Mouse (Mus musculus) MEL (cell line): Measurements from ENCODE around the gene Car15. TPM values are rescaled to one million over a fixed set of nuclear protein-coding genes. Genes with fewer than 3 reads are reported as not detected.

Experiments
- DNase-seq: peaks from one replicate; pipeline ENCODE4 v3.0.0; 2011; ENCODE audit warnings: low read depth, low spot score
- H3K27ac ChIP-seq: 2 replicates; pipeline ENCODE4 v1.5.1; 2012; ENCODE audit warnings: low read depth, mild to moderate bottlenecking, control low read depth, low read length, moderate library complexity; ENCODE audit not compliant: control insufficient read depth
- H3K27me3 ChIP-seq, 2 experiments: fragments of 150-350 bp in 1 of 2; sonication (generic) in 1 of 2; 2 replicates each; pipeline ENCODE4 v1.6.1; 2012; ENCODE audit warnings: low read length in 2 of 2, mild to moderate bottlenecking in 2 of 2, improper control_type of control experiment in 1 of 2, moderate library complexity in 1 of 2; ENCODE audit not compliant: insufficient read depth in 2 of 2, control insufficient read depth in 1 of 2
- H3K36me3 ChIP-seq, 2 experiments: 2 replicates each; pipeline ENCODE4 v1.6.1; 2012 to 2014; ENCODE audit warnings: low read length in 2 of 2, improper control_type of control experiment in 1 of 2, inconsistent platforms in 1 of 2, mild to moderate bottlenecking in 1 of 2; ENCODE audit not compliant: insufficient read depth in 2 of 2, control insufficient read depth in 1 of 2
- H3K4me1 ChIP-seq, 2 experiments: fragments of 150-350 bp in 1 of 2; sonication (generic) in 1 of 2; 2 replicates each; pipeline ENCODE4 v1.6.1; 2012; ENCODE audit warnings: low read length in 2 of 2, improper control_type of control experiment in 1 of 2, mild to moderate bottlenecking in 1 of 2; ENCODE audit not compliant: insufficient read depth in 2 of 2, control insufficient read depth in 1 of 2
- H3K4me3 ChIP-seq, 2 experiments: fragments of 150-350 bp in 1 of 2; sonication (generic) in 1 of 2; 2 replicates each; pipeline ENCODE4 v1.5.1; 2012; ENCODE audit warnings: low read depth in 2 of 2, low read length in 2 of 2, mild to moderate bottlenecking in 2 of 2, moderate library complexity in 2 of 2, control low read depth in 1 of 2, improper control_type of control experiment in 1 of 2; ENCODE audit not compliant: control insufficient read depth in 1 of 2, insufficient read depth in 1 of 2
- H3K79me2 ChIP-seq: 2 replicates; pipeline ENCODE4 v1.6.1; 2012; ENCODE audit warnings: mild to moderate bottlenecking, low read length, moderate library complexity; ENCODE audit not compliant: control insufficient read depth, poor library complexity, insufficient read depth
- H3K9ac ChIP-seq: 2 replicates; pipeline ENCODE4 v1.6.1; 2012; ENCODE audit warnings: low read depth, mild to moderate bottlenecking, control low read depth, low read length, moderate library complexity; ENCODE audit not compliant: control insufficient read depth, poor library complexity, severe bottlenecking
- H3K9me3 ChIP-seq: fragments of 150-350 bp; sonication (generic); replicated peaks from 2 replicates; pipeline ENCODE4 v1.6.1; 2012; ENCODE audit warnings: mild to moderate bottlenecking, low read length, improper control_type of control experiment, moderate library complexity; ENCODE audit not compliant: insufficient read depth
- E2F4 ChIP-seq: IDR thresholded peaks from 2 replicates; pipeline ENCODE4 v1.6.1; 2011; ENCODE audit warnings: low read depth, low read length, improper control_type of control experiment, borderline replicate concordance
- EP300 ChIP-seq, 2 experiments: IDR thresholded peaks; 2 replicates each; pipeline ENCODE4 v1.6.1; 2011; ENCODE audit warnings: improper control_type of control experiment in 2 of 2, low read length in 2 of 2, low read depth in 1 of 2, mild to moderate bottlenecking in 1 of 2
- JUND ChIP-seq: IDR thresholded peaks from 2 replicates; pipeline ENCODE4 v1.6.1; 2011; ENCODE audit warnings: low read depth, mild to moderate bottlenecking, improper control_type of control experiment, low read length
- MAFK ChIP-seq: IDR thresholded peaks from 2 replicates; pipeline ENCODE4 v1.6.1; 2011; ENCODE audit warnings: low read depth, mild to moderate bottlenecking, low read length, improper control_type of control experiment, borderline replicate concordance
- MAZ ChIP-seq: IDR thresholded peaks from 2 replicates; pipeline ENCODE4 v1.6.1; 2012; ENCODE audit warnings: low read depth, mild to moderate bottlenecking, inconsistent platforms, low read length, improper control_type of control experiment
- MXI1 ChIP-seq: IDR thresholded peaks from 2 replicates; pipeline ENCODE4 v1.6.1; 2011; ENCODE audit warnings: mild to moderate bottlenecking, low read depth, low read length, improper control_type of control experiment
- MYB ChIP-seq: IDR thresholded peaks from 2 replicates; pipeline ENCODE4 v1.6.1; 2011; ENCODE audit warnings: mild to moderate bottlenecking, low read depth, low read length, improper control_type of control experiment
- MYC ChIP-seq: IDR thresholded peaks from 2 replicates; pipeline ENCODE4 v1.6.1; 2011; ENCODE audit warnings: low read depth, mild to moderate bottlenecking, low read length, improper control_type of control experiment, moderate library complexity
- NELFE ChIP-seq: IDR thresholded peaks from 2 replicates; pipeline ENCODE4 v1.6.1; 2011; ENCODE audit warnings: low read depth, low read length, improper control_type of control experiment
- NRF1 ChIP-seq: IDR thresholded peaks from 2 replicates; pipeline ENCODE4 v1.6.1; 2014; ENCODE audit warnings: low read depth, mild to moderate bottlenecking, inconsistent platforms, low read length, improper control_type of control experiment, moderate library complexity; ENCODE audit not compliant: poor library complexity, insufficient read depth, severe bottlenecking
- POLR2AphosphoS5 ChIP-seq: IDR thresholded peaks from 2 replicates; pipeline ENCODE4 v1.6.1; 2012; ENCODE audit warnings: low read depth, borderline replicate concordance, mild to moderate bottlenecking, inconsistent platforms, low read length, moderate library complexity, mixed read lengths
- RAD21 ChIP-seq: IDR thresholded peaks from 2 replicates; pipeline ENCODE4 v1.6.1; 2011; ENCODE audit warnings: mild to moderate bottlenecking, low read depth, low read length, improper control_type of control experiment
- TAL1 ChIP-seq: IDR thresholded peaks from 2 replicates; pipeline ENCODE4 v1.6.1; 2012; ENCODE audit warnings: mild to moderate bottlenecking, inconsistent platforms, low read length, moderate library complexity, mixed read lengths
- TCF12 ChIP-seq: IDR thresholded peaks from 2 replicates; pipeline ENCODE4 v1.6.1; 2014; ENCODE audit warnings: low read depth, mild to moderate bottlenecking, inconsistent platforms, low read length, improper control_type of control experiment, moderate library complexity
- ZC3H11A ChIP-seq: IDR thresholded peaks from 2 replicates; pipeline ENCODE4 v1.6.1; 2012; ENCODE audit warnings: low read depth, mild to moderate bottlenecking, inconsistent platforms, low read length, improper control_type of control experiment
- ZKSCAN1 ChIP-seq: IDR thresholded peaks from 2 replicates; pipeline ENCODE4 v1.6.1; 2012; ENCODE audit warnings: low read depth, mild to moderate bottlenecking, inconsistent platforms, low read length, improper control_type of control experiment, moderate library complexity
- polyA plus RNA-seq, 2 experiments: library from polyadenylated mRNA; stranded (reverse) in 1 of 2; unstranded in 1 of 2; fragments of >175 nt in 1 of 2; fragments of >200 nt in 1 of 2; gene quantifications; 2 replicates each; pipeline versions ENCODE4 v1.2.1 to v1.2.4; 2012; ENCODE audit warnings: low replicate concordance in 2 of 2, low read depth in 1 of 2; ENCODE audit not compliant: insufficient read length in 2 of 2, insufficient read depth in 1 of 2, missing spikeins in 1 of 2
- total RNA-seq: library from RNA; depleted of rRNA; stranded (reverse); fragments of 300-350 nt; gene quantifications from 2 replicates; pipeline ENCODE4 v1.2.3, GENCODE M21; 2012

Car15 gene
- total and polyA plus RNA-seq, 3 experiments, result 2.0 to 3.6 TPM; not detected in 1

DNA sequence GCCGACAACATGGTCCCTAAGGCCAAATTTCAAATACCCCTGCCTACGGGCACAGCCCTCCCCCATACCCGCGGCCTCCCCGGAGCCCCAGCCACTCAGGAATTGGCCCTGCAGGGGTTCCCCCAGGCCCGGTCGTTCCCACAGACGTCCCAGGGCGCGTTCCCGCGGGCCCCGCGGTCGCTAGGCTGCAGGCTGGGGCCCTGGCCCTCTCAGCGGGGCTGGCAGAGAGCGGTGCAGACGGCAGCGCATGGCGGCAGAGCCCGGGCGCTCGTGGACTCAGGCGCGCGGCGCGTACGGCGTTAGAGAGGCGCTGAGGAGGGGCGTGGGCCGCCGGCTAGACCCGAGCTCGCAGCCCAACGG is 4.9 kb downstream of the Car15 start:
- no peaks in the 10 kb centered on the region for H3K9me3 ChIP-seq
- H3K4me1 ChIP-seq, result peaks cover 6 to 17% of the 10 kb centered on the region in 2 experiments
- no peak for DNase-seq
- H3K36me3 ChIP-seq, result peaks cover 0 to 11% of the 10 kb centered on the region in 2 experiments; a peak in 2 of 4 replicates
- no peaks in the 10 kb centered on the region for H3K27me3 ChIP-seq
- no peak overlapping the region for H3K27ac ChIP-seq
- TF ChIP-seq NELFE (no peak), TCF12 (no peak), POLR2AphosphoS5 (no peak), NRF1 (no peak), E2F4 (no peak), TAL1 (no peak), EP300 (IDR thresholded peaks at IDR 0.05; ENCODE audit: low read depth in 1 of 2, low read length in 2 of 2) (no peak), MYC (no peak), MXI1 (no peak), RAD21 (no peak), MYB (no peak)
- H3K79me2 ChIP-seq, result no peaks in the 10 kb centered on the region
- H3K9ac ChIP-seq, result no peak overlapping the region
- H3K4me3 ChIP-seq, result no peak overlapping the region

DNA sequence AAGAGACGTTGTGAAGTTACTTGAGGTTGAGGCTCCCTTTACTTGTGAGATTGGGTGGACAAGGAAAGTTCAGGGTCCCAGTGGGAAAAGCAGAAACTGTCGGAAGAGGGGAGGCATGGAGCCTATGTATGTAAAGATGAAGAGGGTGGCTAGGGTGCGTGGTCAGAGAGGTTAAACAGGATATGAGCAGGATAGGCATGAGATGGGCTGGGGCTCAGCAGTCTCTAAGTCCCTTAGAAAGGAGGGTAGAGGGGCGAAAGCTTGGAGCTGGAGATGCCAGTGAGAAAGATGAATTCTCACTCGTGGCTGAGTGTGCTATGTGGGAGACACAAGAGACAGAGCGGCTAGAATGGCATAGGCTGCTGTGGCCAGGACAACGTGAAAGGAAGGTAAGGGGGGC is 5.3 kb downstream of the Car15 start, which contains the start of gene B830017H08Rik:
Gene B830017H08Rik (plus strand): TSS at position 301 of the 400 bp plus-strand sequence.
- no peaks in the 10 kb centered on the region for H3K9me3 ChIP-seq
- no peak for DNase-seq
- no peaks in the 10 kb centered on the region for H3K79me2 ChIP-seq
- peaks cover 0 to 11% of the 10 kb centered on the region in 2 experiments; a peak in 2 of 4 replicates for H3K36me3 ChIP-seq
- no peak within 1 kb of the TSS for H3K27ac ChIP-seq
- no peak within 1 kb of the TSS for H3K4me3 ChIP-seq
- TF ChIP-seq MAFK, result no peak
- TF ChIP-seq RAD21, result no peak
- no peak for TF ChIP-seq MAZ
- TF ChIP-seq EP300 (IDR thresholded peaks at IDR 0.05; ENCODE audit: low read depth in 1 of 2, low read length in 2 of 2), result no peak
- no peak for TF ChIP-seq JUND
- no peak for TF ChIP-seq ZC3H11A
- no peak for TF ChIP-seq ZKSCAN1
- TF ChIP-seq, all 39 proteins: peak for 0
- H3K9ac ChIP-seq, result no peak within 1 kb of the TSS
- H3K27me3 ChIP-seq, result no peaks in the 10 kb centered on the region
- peaks cover 6 to 20% of the 10 kb centered on the region in 2 experiments for H3K4me1 ChIP-seq
